Mouse (Mus musculus): ENCODE data around the gene Tfpt. TPM values are rescaled to one million over a fixed set of nuclear protein-coding genes. Genes with fewer than 3 reads are reported as not detected.
"Not testable (repeated sequence)": the region's sequence is repeated elsewhere in the genome, so short reads cannot be mapped to it uniquely, and the experiment has no call there.

The Tfpt gene
- total RNA-seq, 2 experiments from 2014 or later, result 31.8 to 35.5 TPM

GRCm38 (mm10) chr7:3617242-3617995 lies 12.3 kb downstream of the Tfpt start, which contains the start of gene Ndufa3:
TSS of gene Ndufa3 (plus strand) at chr7:3617373.
- DNase-seq (ENCODE audit: low spot score in 2 of 2), result peak; percentile 59 to 71

GRCm38 (mm10) chr7:3616389-3617241 lies 13.1 kb downstream of the Tfpt start:
- no peak for DNase-seq (ENCODE audit: low spot score in 2 of 2)

GRCm38 (mm10) chr7:3616057-3616388 lies 13.7 kb downstream of the Tfpt start, which contains the start of gene Oscar:
TSS of gene Oscar (minus strand) at chr7:3616157.
- DNase-seq (ENCODE audit: low spot score in 2 of 2), result no peak

GRCm38 (mm10) chr7:3614021-3614420 lies 15.7 kb downstream of the Tfpt start:
- no peak for DNase-seq (ENCODE audit: low spot score in 2 of 2)

GRCm38 (mm10) chr7:3611006-3611405 lies 18.7 kb downstream of the Tfpt start:
- no peak for DNase-seq (ENCODE audit: low spot score in 2 of 2)

- no peak for DNase-seq (ENCODE audit: low spot score in 2 of 2)
These were observed 19.3 kb downstream of the Tfpt start for GRCm38 (mm10) chr7:3610437-3610836.

GRCm38 (mm10) chr7:3609082-3609481 lies 20.6 kb downstream of the Tfpt start:
- no peak for DNase-seq (ENCODE audit: low spot score in 2 of 2)

GRCm38 (mm10) chr7:3608668-3609067 lies 21.1 kb downstream of the Tfpt start:
- DNase-seq (ENCODE audit: low spot score in 2 of 2), result no peak

- no peak for DNase-seq (ENCODE audit: low spot score in 2 of 2)
These were observed 22.3 kb downstream of the Tfpt start for GRCm38 (mm10) chr7:3607391-3607790.

- no peak for DNase-seq (ENCODE audit: low spot score in 2 of 2)
These were observed 22.9 kb downstream of the Tfpt start for GRCm38 (mm10) chr7:3606798-3607197.

- peak in 1 of 2 experiments; percentile 21 for DNase-seq (ENCODE audit: low spot score in 2 of 2)
These were observed 28.6 kb downstream of the Tfpt start for GRCm38 (mm10) chr7:3601119-3601518.

- not testable (repeated sequence) for DNase-seq (ENCODE audit: low spot score in 2 of 2)
These were observed 32.0 kb downstream of the Tfpt start for GRCm38 (mm10) chr7:3597755-3598154.

- DNase-seq (ENCODE audit: low spot score in 2 of 2), result no peak
These were observed 34.6 kb downstream of the Tfpt start for GRCm38 (mm10) chr7:3595146-3595545.

GRCm38 (mm10) chr7:3594686-3595085 lies 35.0 kb downstream of the Tfpt start:
- DNase-seq (ENCODE audit: low spot score in 2 of 2), result no peak

GRCm38 (mm10) chr7:3593855-3594254 lies 35.9 kb downstream of the Tfpt start:
- DNase-seq (ENCODE audit: low spot score in 2 of 2), result no peak

GRCm38 (mm10) chr7:3591534-3591933 lies 38.2 kb downstream of the Tfpt start:
- no peak for DNase-seq (ENCODE audit: low spot score in 2 of 2)

GRCm38 (mm10) chr7:3590550-3590949 lies 39.2 kb downstream of the Tfpt start:
- DNase-seq (ENCODE audit: low spot score in 2 of 2), result no peak

GRCm38 (mm10) chr7:3587292-3587691 lies 42.4 kb downstream of the Tfpt start:
- no peak for DNase-seq (ENCODE audit: low spot score in 2 of 2)

- DNase-seq (ENCODE audit: low spot score in 2 of 2), result no peak
These were observed 43.5 kb downstream of the Tfpt start for GRCm38 (mm10) chr7:3586255-3586654.

GRCm38 (mm10) chr7:3585763-3586162 lies 44.0 kb downstream of the Tfpt start:
- no peak for DNase-seq (ENCODE audit: low spot score in 2 of 2)

- no peak for DNase-seq (ENCODE audit: low spot score in 2 of 2)
These were observed 49.7 kb downstream of the Tfpt start for GRCm38 (mm10) chr7:3580029-3580428.

GRCm38 (mm10) chr7:3578952-3579546 lies 50.7 kb downstream of the Tfpt start:
- DNase-seq (ENCODE audit: low spot score in 2 of 2), result no peak
